Comparison of ENCODE assay signal across 9 mouse cellular contexts in the genomic region with DNA sequence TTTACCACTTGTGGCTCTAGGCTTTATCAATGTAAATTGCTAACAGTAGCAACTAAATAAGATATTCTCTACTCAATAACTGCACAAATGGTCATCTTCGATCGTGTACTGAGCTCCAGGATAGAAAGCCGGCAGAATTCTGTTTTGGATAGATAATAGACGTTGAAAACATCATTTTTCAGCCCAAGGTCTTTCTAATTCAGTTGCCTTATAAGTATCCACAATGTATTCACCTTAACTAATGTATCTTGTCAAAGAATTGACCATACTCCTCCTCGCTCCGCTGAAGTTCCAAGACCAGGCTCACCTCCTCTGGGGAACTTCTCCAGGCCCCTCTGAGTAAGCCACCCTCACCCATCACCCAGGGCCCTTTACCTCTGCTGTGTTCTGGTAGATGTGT. TPM values are rescaled to one million over a fixed set of nuclear protein-coding genes. Genes with fewer than 3 reads are reported as not detected.
DNase-seq lines count a peak whose midpoint lies in the region; ATAC-seq lines count a peak whose summit lies in the region.
"Had no signal": no experiment of that assay in that cellular context is flagged by ENCODE, and none has a peak within 500 bp of the region (broad histone marks: within the 10 kb centered on the region; RNA-seq: fewer than 3 reads in every experiment).

No protein-coding gene starts in this region.

- ATAC-seq in heart, embryonic 16.5 days (replicated peaks; ENCODE audit: extremely low read depth, insufficient read depth, low FRiP score): no peak
- ATAC-seq in hindbrain, embryonic 14.5 days (ENCODE audit: low FRiP score): no peak
- ATAC-seq in midbrain, embryonic 12.5 days (ENCODE audit: low FRiP score, low read depth): no peak

- no peak overlapping the region for H3K27ac ChIP-seq in heart, embryonic 16.5 days (ENCODE audit: low read length)
- no peak overlapping the region for H3K27ac ChIP-seq in brown adipose tissue, adult 24 weeks (replicated peaks; ENCODE audit: low read depth, low read length)
- no peak overlapping the region for H3K27ac ChIP-seq in hindbrain, embryonic 14.5 days
- H3K27ac ChIP-seq in midbrain, embryonic 12.5 days (replicated peaks): no peak overlapping the region

- peaks cover 5% of the 10 kb centered on the region; the same call in 1 of the 2 replicates for H3K4me1 ChIP-seq in heart, embryonic 16.5 days (ENCODE audit: control insufficient read depth, insufficient read depth, low read length)
- no peaks in the 10 kb centered on the region for H3K4me1 ChIP-seq in brown adipose tissue, adult 24 weeks (ENCODE audit: control insufficient read depth, insufficient read depth, insufficient read length, low read length)
- H3K4me1 ChIP-seq in hindbrain, embryonic 14.5 days (replicated peaks; ENCODE audit: control insufficient read depth, insufficient read depth, low read length): peaks cover 9% of the 10 kb centered on the region; the same call in 1 of the 2 replicates
- peaks cover 12% of the 10 kb centered on the region for H3K4me1 ChIP-seq in midbrain, embryonic 12.5 days

- H3K9me3 ChIP-seq in heart, embryonic 16.5 days (replicated peaks; ENCODE audit: control insufficient read depth, low read length): no peaks in the 10 kb centered on the region
- no peaks in the 10 kb centered on the region for H3K9me3 ChIP-seq in hindbrain, embryonic 14.5 days (ENCODE audit: control insufficient read depth, low read length)
- no peaks in the 10 kb centered on the region for H3K9me3 ChIP-seq in midbrain, embryonic 12.5 days

- H3K4me3 ChIP-seq in heart, embryonic 16.5 days (ENCODE audit: low read length): peak overlapping the region; percentile 69
- H3K4me3 ChIP-seq in brown adipose tissue, adult 24 weeks (ENCODE audit: insufficient read depth, low read depth, low read length): peak overlapping the region; percentile 17; the same call in 1 of the 2 replicates
- H3K4me3 ChIP-seq in hindbrain, embryonic 14.5 days (replicated peaks; ENCODE audit: low read length): peak overlapping the region; percentile 91
- peak overlapping the region; percentile 77 for H3K4me3 ChIP-seq in midbrain, embryonic 12.5 days

- peak overlapping the region; percentile 91 for H3K4me2 ChIP-seq in heart, embryonic 16.5 days (ENCODE audit: low read depth, low read length)
- peak overlapping the region; percentile 83 for H3K4me2 ChIP-seq in hindbrain, embryonic 14.5 days (replicated peaks)
- H3K4me2 ChIP-seq in midbrain, embryonic 12.5 days (replicated peaks): peak overlapping the region; percentile 67

- no peaks in the 10 kb centered on the region for H3K27me3 ChIP-seq in heart, embryonic 16.5 days (ENCODE audit: control insufficient read depth, insufficient read depth, low read length)
- no peaks in the 10 kb centered on the region for H3K27me3 ChIP-seq in hindbrain, embryonic 14.5 days (ENCODE audit: control insufficient read depth, insufficient read depth, low read length)
- no peaks in the 10 kb centered on the region for H3K27me3 ChIP-seq in midbrain, embryonic 12.5 days
- H3K27me3 ChIP-seq: Patski had no signal

- DNase-seq in heart, adult 11 months: no peak
- peak; percentile 36 for DNase-seq in hindbrain, embryonic 14.5 days (ENCODE audit: low spot score)
- DNase-seq in natural killer cell, adult 2 months (ENCODE audit: low spot score in 2 of 2): no peak
- DNase-seq in B cell, adult 2 months: no peak
- no peak for DNase-seq in ovary, postnatal 14 days (ENCODE audit: low spot score)

- peak overlapping the region; percentile 79 for H3K9ac ChIP-seq in heart, embryonic 16.5 days (ENCODE audit: low read length)
- peak overlapping the region; percentile 85 for H3K9ac ChIP-seq in hindbrain, embryonic 14.5 days
- peak overlapping the region; percentile 91 for H3K9ac ChIP-seq in midbrain, embryonic 12.5 days (replicated peaks)

- WGBS in heart, embryonic 16.5 days: 36% methylated on average over 6 of the region's 6 CpGs
- WGBS in hindbrain, embryonic 14.5 days: 39% methylated on average over 6 of the region's 6 CpGs
- WGBS in midbrain, embryonic 12.5 days: 50% methylated on average over 6 of the region's 6 CpGs

- peaks cover 4% of the 10 kb centered on the region; the same call in 1 of the 2 replicates for H3K36me3 ChIP-seq in heart, embryonic 16.5 days (ENCODE audit: control insufficient read depth, insufficient read depth)
- H3K36me3 ChIP-seq in hindbrain, embryonic 14.5 days (replicated peaks; ENCODE audit: control insufficient read depth, insufficient read depth): peaks cover 17% of the 10 kb centered on the region
- peaks cover 36% of the 10 kb centered on the region for H3K36me3 ChIP-seq in midbrain, embryonic 12.5 days

RNA-seq across cellular contexts. Expression of gene Ypel1, which starts 1.2 kb away (rescaled TPM):
- 9.4 and 10.1 TPM in 2 replicates for polyA plus RNA-seq in heart, embryonic 16.5 days (2015; fragmentation: Nextera tagmentation; extraction: Ambion mirVana)
- 1.0 and 3.8 TPM in 2 replicates for polyA plus RNA-seq in brown adipose tissue, adult 24 weeks (2012; ENCODE audit: insufficient read depth, insufficient read length, missing spikeins)
- polyA plus RNA-seq in hindbrain, embryonic 14.5 days (2014; fragmentation: Nextera tagmentation; extraction: Ambion mirVana): 118 and 124 TPM in 2 replicates
- polyA plus RNA-seq in midbrain, embryonic 12.5 days (2016; fragmentation: Nextera tagmentation; extraction: Ambion mirVana): 128 and 129 TPM in 2 replicates

RNA-seq across cellular contexts. Expression of gene Ppil2, which starts 40.3 kb away (rescaled TPM):
- polyA plus RNA-seq in heart, embryonic 16.5 days (2015; fragmentation: Nextera tagmentation; extraction: Ambion mirVana): 102 and 111 TPM in 2 replicates
- polyA plus RNA-seq in brown adipose tissue, adult 24 weeks (2012; ENCODE audit: insufficient read depth, insufficient read length, missing spikeins): 48.5 and 51.7 TPM in 2 replicates
- 128 and 136 TPM in 2 replicates for polyA plus RNA-seq in hindbrain, embryonic 14.5 days (2014; fragmentation: Nextera tagmentation; extraction: Ambion mirVana)
- 154 and 164 TPM in 2 replicates for polyA plus RNA-seq in midbrain, embryonic 12.5 days (2016; fragmentation: Nextera tagmentation; extraction: Ambion mirVana)

RNA-seq across cellular contexts. Expression of gene 2610318N02Rik, which starts 54.3 kb away (rescaled TPM):
- polyA plus RNA-seq in heart, embryonic 16.5 days (2015; fragmentation: Nextera tagmentation; extraction: Ambion mirVana): 16.6 and 19.6 TPM in 2 replicates
- polyA plus RNA-seq in brown adipose tissue, adult 24 weeks (2012; ENCODE audit: insufficient read depth, insufficient read length, missing spikeins): not detected in 2 replicates
- 11.8 and 11.9 TPM in 2 replicates for polyA plus RNA-seq in hindbrain, embryonic 14.5 days (2014; fragmentation: Nextera tagmentation; extraction: Ambion mirVana)
- 71.6 and 73.8 TPM in 2 replicates for polyA plus RNA-seq in midbrain, embryonic 12.5 days (2016; fragmentation: Nextera tagmentation; extraction: Ambion mirVana)

Comparison
In these comparisons a context has a peak if more than half of its experiments do, and no peak if none do; other contexts are left out.
1. H3K4me3 ChIP-seq: peak in every context shown above with its lines; median percentile 91 in hindbrain, embryonic 14.5 days; 77 in midbrain, embryonic 12.5 days; 69 in heart, embryonic 16.5 days; 17 in brown adipose tissue, adult 24 weeks.
2. RNA of gene Ypel1, which starts 1.2 kb away (polyA plus RNA-seq): 128 to 129 TPM in midbrain, embryonic 12.5 days and 118 to 124 TPM in hindbrain, embryonic 14.5 days; 9.4 to 10.1 TPM in heart, embryonic 16.5 days and 1.0 to 3.8 TPM in brown adipose tissue, adult 24 weeks; every median in the first group is over 10 times any median in the second.
3. RNA of gene 2610318N02Rik, which starts 54.3 kb away (polyA plus RNA-seq): 71.6 to 73.8 TPM in midbrain, embryonic 12.5 days, 16.6 to 19.6 TPM in heart, embryonic 16.5 days and 11.8 to 11.9 TPM in hindbrain, embryonic 14.5 days; not detected in brown adipose tissue, adult 24 weeks; every median in the first group is over 10 times any median in the second.
4. Peak in every context shown above with its lines, with median percentiles within 50 percentile points of each other: H3K4me2 ChIP-seq and H3K9ac ChIP-seq.